Mouse (Mus musculus) neural tube, embryonic 11.5 days (tissue): ENCODE data around the gene Ankrd13b. TPM values are rescaled to one million over a fixed set of nuclear protein-coding genes. Genes with fewer than 3 reads are reported as not detected.

Source experiments
- ATAC-seq: fragments of 200-750 bp; cut with Nextera tagmentation; 2 replicates; pipeline ENCODE4 v1.8.0; 2017; ENCODE audit warnings: moderate number of reproducible peaks, mild to moderate bottlenecking, moderate TSS enrichment, moderate library complexity; ENCODE audit not compliant: insufficient read depth, low FRiP score, low TSS enrichment
- DNase-seq: peaks from one replicate; pipeline ENCODE4 v3.0.0-alpha.2; 2015; ENCODE audit warnings: low spot score
- H3K27ac ChIP-seq: fragments of 300-500 bp; sonication (generic); 2 replicates; pipeline ENCODE4 v1.5.1; 2014; ENCODE audit warnings: low read depth, mild to moderate bottlenecking, low read length
- H3K27me3 ChIP-seq: fragments of 300-500 bp; sonication (generic); 2 replicates; pipeline ENCODE4 v1.6.1; 2014; ENCODE audit warnings: mild to moderate bottlenecking, low read length, mixed read lengths; ENCODE audit not compliant: control insufficient read depth, insufficient read depth
- H3K36me3 ChIP-seq: fragments of 300-500 bp; sonication (generic); 2 replicates; pipeline ENCODE4 v1.6.1; 2014; ENCODE audit warnings: mild to moderate bottlenecking, low read length, moderate library complexity, mixed read lengths; ENCODE audit not compliant: control insufficient read depth, insufficient read depth
- H3K4me1 ChIP-seq: fragments of 300-500 bp; sonication (generic); 2 replicates; pipeline ENCODE4 v1.6.1; 2014; ENCODE audit warnings: low read length, mixed read lengths; ENCODE audit not compliant: control insufficient read depth, insufficient read depth
- H3K4me2 ChIP-seq: fragments of 300-500 bp; sonication (generic); 2 replicates; pipeline ENCODE4 v1.6.1; 2014; ENCODE audit warnings: low read depth, mild to moderate bottlenecking, moderate library complexity
- H3K4me3 ChIP-seq: fragments of 300-500 bp; sonication (generic); 2 replicates; pipeline ENCODE4 v1.5.1; 2014; ENCODE audit warnings: low read depth, low read length
- H3K9ac ChIP-seq: fragments of 300-500 bp; sonication (generic); 2 replicates; pipeline ENCODE4 v1.6.1; 2014; ENCODE audit warnings: mild to moderate bottlenecking, low read length
- H3K9me3 ChIP-seq: fragments of 300-500 bp; sonication (generic); 2 replicates; pipeline ENCODE4 v1.6.1; 2016; ENCODE audit warnings: low read length; ENCODE audit not compliant: control insufficient read depth
- WGBS: fragments of 180-500 bp; shearing (Covaris S2); extraction: QIAGEN DNeasy Blood & Tissue Kit; methylation state at CpG from one replicate; pipeline ENCODE4 v1.1.7; 2014; 5-methylcytosine and 5-hydroxymethylcytosine counted together
- polyA plus RNA-seq: library from polyadenylated mRNA; unstranded; fragments of >200 nt; fragmentation: Nextera tagmentation; extraction: Ambion mirVana; gene quantifications from 2 replicates; pipeline ENCODE4 v1.2.1, GENCODE M21; 2014

Gene Ankrd13b
- polyA plus RNA-seq, 1 experiment from 2014 or later = 19.4 TPM

GRCm38 (mm10) chr11:77463101-77463445, 26.4 kb downstream of the Ankrd13b start:
- ATAC-seq = no peak
- H3K9ac ChIP-seq = no peak overlapping the region
- peaks cover 46% of the 10 kb centered on the region for H3K27me3 ChIP-seq
- WGBS = 45% methylated on average over 8 of the region's 8 CpGs
- no peaks in the 10 kb centered on the region for H3K4me1 ChIP-seq
- peak overlapping the region; percentile 80 for H3K4me2 ChIP-seq
- DNase-seq = no peak
- H3K9me3 ChIP-seq = no peaks in the 10 kb centered on the region
- no peaks in the 10 kb centered on the region for H3K36me3 ChIP-seq
- H3K27ac ChIP-seq = no peak overlapping the region
- H3K4me3 ChIP-seq = no peak overlapping the region

- Histone ChIP-seq H3K4me2 (peak within 1 kb of the TSS; percentile 80), H3K4me1 (no peaks in the 10 kb centered on the region), H3K36me3 (no peaks in the 10 kb centered on the region), H3K27ac (no peak within 1 kb of the TSS), H3K9me3 (no peaks in the 10 kb centered on the region), H3K27me3 (peaks cover 42% of the 10 kb centered on the region), H3K9ac (peak within 1 kb of the TSS; percentile 47), H3K4me3 (peak within 1 kb of the TSS; percentile 47)
- ATAC-seq (no peak), DNase-seq (peak; percentile 66)
- WGBS = under 1% methylated on average over 67 of the region's 73 CpGs
Observed at GRCm38 (mm10) chr11:77462283-77463100, 27.0 kb downstream of the Ankrd13b start, which contains the start of gene Coro6. TSS of gene Coro6 (plus strand) at chr11:77462411.

GRCm38 (mm10) chr11:77461856-77462255, 27.6 kb downstream of the Ankrd13b start:
- no peak overlapping the region for H3K27ac ChIP-seq
- H3K27me3 ChIP-seq = peaks cover 36% of the 10 kb centered on the region
- H3K36me3 ChIP-seq = no peaks in the 10 kb centered on the region
- no peak for DNase-seq
- WGBS = 2% methylated on average over 6 of the region's 6 CpGs
- no peak for ATAC-seq
- peak overlapping the region; percentile 47 for H3K4me3 ChIP-seq
- H3K4me1 ChIP-seq = no peaks in the 10 kb centered on the region
- no peaks in the 10 kb centered on the region for H3K9me3 ChIP-seq
- no peak overlapping the region for H3K9ac ChIP-seq
- peak overlapping the region; percentile 80 for H3K4me2 ChIP-seq

- Histone ChIP-seq H3K36me3 (no peaks in the 10 kb centered on the region; the same call in 1 of the 2 replicates), H3K27ac (no peak overlapping the region), H3K4me1 (no peaks in the 10 kb centered on the region), H3K9ac (no peak overlapping the region), H3K4me3 (no peak overlapping the region), H3K9me3 (no peaks in the 10 kb centered on the region), H3K4me2 (no peak overlapping the region), H3K27me3 (peaks cover 2% of the 10 kb centered on the region)
- peak; percentile 4 for DNase-seq
- no peak for ATAC-seq
- 88% methylated on average over 6 of the region's 6 CpGs for WGBS
Observed at GRCm38 (mm10) chr11:77456866-77457265, 32.6 kb downstream of the Ankrd13b start.

GRCm38 (mm10) chr11:77455770-77456510, 33.5 kb downstream of the Ankrd13b start:
- Histone ChIP-seq H3K27me3 (no peaks in the 10 kb centered on the region), H3K4me2 (no peak overlapping the region), H3K9ac (no peak overlapping the region), H3K4me3 (no peak overlapping the region), H3K27ac (no peak overlapping the region), H3K9me3 (no peaks in the 10 kb centered on the region), H3K36me3 (no peaks in the 10 kb centered on the region; the same call in 1 of the 2 replicates), H3K4me1 (no peaks in the 10 kb centered on the region)
- ATAC-seq = no peak
- WGBS = 85% methylated on average over 9 of the region's 9 CpGs
- DNase-seq = peak; percentile 2

GRCm38 (mm10) chr11:77453388-77453787, 36.1 kb downstream of the Ankrd13b start:
- Histone ChIP-seq H3K27me3 (no peaks in the 10 kb centered on the region), H3K4me2 (no peak overlapping the region), H3K9me3 (no peaks in the 10 kb centered on the region), H3K27ac (no peak overlapping the region), H3K36me3 (no peaks in the 10 kb centered on the region; the same call in 1 of the 2 replicates), H3K4me3 (no peak overlapping the region), H3K9ac (no peak overlapping the region), H3K4me1 (no peaks in the 10 kb centered on the region)
- 99% methylated on average over 2 of the region's 2 CpGs for WGBS
- DNase-seq (peak; percentile 4), ATAC-seq (no peak)

- no peaks in the 10 kb centered on the region for H3K9me3 ChIP-seq
- H3K27me3 ChIP-seq = no peaks in the 10 kb centered on the region
- no peak overlapping the region for H3K27ac ChIP-seq
- DNase-seq = no peak
- ATAC-seq = no peak
- no peak overlapping the region for H3K4me2 ChIP-seq
- no peak overlapping the region for H3K4me3 ChIP-seq
- H3K36me3 ChIP-seq = no peaks in the 10 kb centered on the region; the same call in 1 of the 2 replicates
- H3K9ac ChIP-seq = no peak overlapping the region
- H3K4me1 ChIP-seq = no peaks in the 10 kb centered on the region
- 92% methylated on average over 2 of the region's 2 CpGs for WGBS
Observed at GRCm38 (mm10) chr11:77451670-77452069, 37.8 kb downstream of the Ankrd13b start.

GRCm38 (mm10) chr11:77449224-77449623, 40.3 kb downstream of the Ankrd13b start:
- DNase-seq (no peak), ATAC-seq (no peak)
- H3K9ac ChIP-seq = no peak overlapping the region
- no peak overlapping the region for H3K27ac ChIP-seq
- no peaks in the 10 kb centered on the region for H3K27me3 ChIP-seq
- no peak overlapping the region for H3K4me3 ChIP-seq
- H3K9me3 ChIP-seq = no peaks in the 10 kb centered on the region
- H3K4me2 ChIP-seq = no peak overlapping the region
- H3K36me3 ChIP-seq = no peaks in the 10 kb centered on the region; the same call in 1 of the 2 replicates
- 91% methylated on average over 7 of the region's 7 CpGs for WGBS
- no peaks in the 10 kb centered on the region for H3K4me1 ChIP-seq
